Mouse (Mus musculus): ENCODE results near the gene Gfra4. TPM values are rescaled to one million over a fixed set of nuclear protein-coding genes. Genes with fewer than 3 reads are reported as not detected.
"Not testable (repeated sequence)": the region's sequence is repeated elsewhere in the genome, so short reads cannot be mapped to it uniquely, and the experiment has no call there.

Gfra4 gene
- polyA plus RNA-seq, 1 experiment, result 17.0 TPM

GRCm38 (mm10) chr2:131037226-131037990, 5.5 kb downstream of the Gfra4 start:
- no peak overlapping the region for H3K27ac ChIP-seq (ENCODE audit: insufficient read depth, low read depth, low read length)
- no peak overlapping the region for H3K4me3 ChIP-seq (ENCODE audit: low read depth, low read length)
- TF ChIP-seq CTCF (IDR thresholded peaks at IDR 0.05; ENCODE audit: extremely low read depth, insufficient read length, insufficient replicate concordance, low read depth, low read length), result no peak
- no peak for TF ChIP-seq POLR2A (IDR thresholded peaks at IDR 0.05; ENCODE audit: low read depth, low read length)
- peaks cover 17% of the 10 kb centered on the region for H3K27me3 ChIP-seq (ENCODE audit: control insufficient read depth, insufficient read depth, low read length)
- H3K4me1 ChIP-seq (ENCODE audit: control insufficient read depth, insufficient read depth, insufficient read length, low read length), result peaks cover 2% of the 10 kb centered on the region; the same call in 1 of the 2 replicates
- WGBS, result 10% methylated on average over 17 of the region's 17 CpGs
- H3K36me3 ChIP-seq (ENCODE audit: control insufficient read depth, insufficient read depth, low read length), result no peaks in the 10 kb centered on the region

- no peak for TF ChIP-seq CTCF (IDR thresholded peaks at IDR 0.05; ENCODE audit: extremely low read depth, insufficient read length, insufficient replicate concordance, low read depth, low read length)
- TF ChIP-seq POLR2A (IDR thresholded peaks at IDR 0.05; ENCODE audit: low read depth, low read length), result no peak
- Histone ChIP-seq H3K27ac (ENCODE audit: insufficient read depth, low read depth, low read length) (no peak overlapping the region), H3K36me3 (ENCODE audit: control insufficient read depth, insufficient read depth, low read length) (no peaks in the 10 kb centered on the region), H3K4me3 (ENCODE audit: low read depth, low read length) (no peak overlapping the region), H3K27me3 (ENCODE audit: control insufficient read depth, insufficient read depth, low read length) (peaks cover 13% of the 10 kb centered on the region), H3K4me1 (ENCODE audit: control insufficient read depth, insufficient read depth, insufficient read length, low read length) (peaks cover 2% of the 10 kb centered on the region; the same call in 1 of the 2 replicates)
Measured at GRCm38 (mm10) chr2:131036757-131037156, 6.1 kb downstream of the Gfra4 start.

- peaks cover 2% of the 10 kb centered on the region; the same call in 1 of the 2 replicates for H3K4me1 ChIP-seq (ENCODE audit: control insufficient read depth, insufficient read depth, insufficient read length, low read length)
- H3K27me3 ChIP-seq (ENCODE audit: control insufficient read depth, insufficient read depth, low read length), result peaks cover 9% of the 10 kb centered on the region
- H3K27ac ChIP-seq (ENCODE audit: insufficient read depth, low read depth, low read length), result no peak overlapping the region
- TF ChIP-seq POLR2A (IDR thresholded peaks at IDR 0.05; ENCODE audit: low read depth, low read length) (no peak), CTCF (IDR thresholded peaks at IDR 0.05; ENCODE audit: extremely low read depth, insufficient read length, insufficient replicate concordance, low read depth, low read length) (no peak)
- WGBS, result 98% methylated on average over 2 of the region's 2 CpGs
- H3K36me3 ChIP-seq (ENCODE audit: control insufficient read depth, insufficient read depth, low read length), result no peaks in the 10 kb centered on the region
- no peak overlapping the region for H3K4me3 ChIP-seq (ENCODE audit: low read depth, low read length)
Measured at GRCm38 (mm10) chr2:131036343-131036742, 6.5 kb downstream of the Gfra4 start.

DNA sequence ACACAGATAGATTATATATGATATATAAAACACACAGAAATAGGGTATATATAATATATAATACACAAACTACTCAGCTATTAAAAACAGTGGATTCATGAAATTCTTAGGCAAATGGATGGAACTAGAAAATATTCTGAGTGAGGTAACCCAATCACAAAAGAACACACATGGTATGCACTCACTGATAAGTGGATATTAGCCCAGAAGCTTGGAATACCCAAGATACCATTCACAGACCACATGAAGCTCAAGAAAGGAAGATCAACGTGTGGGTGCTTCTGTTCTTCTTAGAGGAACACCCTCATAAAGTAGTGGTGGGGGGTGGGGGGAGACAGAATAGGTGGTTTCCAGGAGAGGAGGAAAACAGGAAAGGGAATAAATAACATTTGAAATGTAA, 11.5 kb downstream of the Gfra4 start:
- not testable (repeated sequence) for H3K27ac ChIP-seq (ENCODE audit: insufficient read depth, low read depth, low read length); H3K27me3 ChIP-seq (ENCODE audit: control insufficient read depth, insufficient read depth, low read length); H3K4me1 ChIP-seq (ENCODE audit: control insufficient read depth, insufficient read depth, insufficient read length, low read length); H3K4me3 ChIP-seq (ENCODE audit: low read depth, low read length); H3K36me3 ChIP-seq (ENCODE audit: control insufficient read depth, insufficient read depth, low read length)
- WGBS, result 45% methylated on average over 1 of the region's 1 CpGs

DNA sequence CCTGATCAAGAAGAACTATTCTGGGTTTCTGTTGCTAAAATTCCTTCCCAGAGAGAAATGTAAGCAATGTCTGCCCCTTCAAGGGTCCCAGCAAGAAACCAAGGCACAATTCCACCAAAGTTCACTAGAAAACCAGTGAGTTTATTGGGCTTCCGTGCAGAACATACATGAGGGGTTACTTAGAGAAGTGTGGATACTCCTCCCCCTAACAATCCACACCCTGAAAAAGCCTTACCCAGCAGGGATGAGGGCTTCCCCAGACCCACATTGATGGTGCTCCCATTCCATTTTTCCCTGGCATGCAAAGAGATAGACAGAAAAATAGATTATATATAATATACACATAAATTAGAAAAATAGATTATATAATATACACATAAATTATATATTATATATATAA, 11.9 kb downstream of the Gfra4 start:
- Histone ChIP-seq H3K4me1 (ENCODE audit: control insufficient read depth, insufficient read depth, insufficient read length, low read length) (no peaks in the 10 kb centered on the region; the same call in 1 of the 2 replicates), H3K27me3 (ENCODE audit: control insufficient read depth, insufficient read depth, low read length) (no peaks in the 10 kb centered on the region), H3K4me3 (ENCODE audit: low read depth, low read length) (no peak overlapping the region), H3K27ac (ENCODE audit: insufficient read depth, low read depth, low read length) (no peak overlapping the region), H3K36me3 (ENCODE audit: control insufficient read depth, insufficient read depth, low read length) (peaks cover 7% of the 10 kb centered on the region)
- WGBS, result 96% methylated on average over 1 of the region's 1 CpGs
- TF ChIP-seq POLR2A (IDR thresholded peaks at IDR 0.05; ENCODE audit: low read depth, low read length) (no peak), CTCF (IDR thresholded peaks at IDR 0.05; ENCODE audit: extremely low read depth, insufficient read length, insufficient replicate concordance, low read depth, low read length) (no peak)

GRCm38 (mm10) chr2:131030561-131030960, 12.3 kb downstream of the Gfra4 start:
- no peaks in the 10 kb centered on the region; the same call in 1 of the 2 replicates for H3K4me1 ChIP-seq (ENCODE audit: control insufficient read depth, insufficient read depth, insufficient read length, low read length)
- 61% methylated on average over 2 of the region's 2 CpGs for WGBS
- no peak for TF ChIP-seq CTCF (IDR thresholded peaks at IDR 0.05; ENCODE audit: extremely low read depth, insufficient read length, insufficient replicate concordance, low read depth, low read length)
- TF ChIP-seq POLR2A (IDR thresholded peaks at IDR 0.05; ENCODE audit: low read depth, low read length), result no peak
- H3K27ac ChIP-seq (ENCODE audit: insufficient read depth, low read depth, low read length), result no peak overlapping the region
- no peaks in the 10 kb centered on the region for H3K27me3 ChIP-seq (ENCODE audit: control insufficient read depth, insufficient read depth, low read length)
- no peak overlapping the region for H3K4me3 ChIP-seq (ENCODE audit: low read depth, low read length)
- peaks cover 11% of the 10 kb centered on the region for H3K36me3 ChIP-seq (ENCODE audit: control insufficient read depth, insufficient read depth, low read length)

GRCm38 (mm10) chr2:131029065-131029935, 13.6 kb downstream of the Gfra4 start:
- 63% methylated on average over 9 of the region's 9 CpGs for WGBS
- no peaks in the 10 kb centered on the region; the same call in 1 of the 2 replicates for H3K4me1 ChIP-seq (ENCODE audit: control insufficient read depth, insufficient read depth, insufficient read length, low read length)
- H3K27ac ChIP-seq (ENCODE audit: insufficient read depth, low read depth, low read length), result no peak overlapping the region
- H3K4me3 ChIP-seq (ENCODE audit: low read depth, low read length), result no peak overlapping the region
- TF ChIP-seq CTCF (IDR thresholded peaks at IDR 0.05; ENCODE audit: extremely low read depth, insufficient read length, insufficient replicate concordance, low read depth, low read length), result no peak
- no peaks in the 10 kb centered on the region for H3K27me3 ChIP-seq (ENCODE audit: control insufficient read depth, insufficient read depth, low read length)
- H3K36me3 ChIP-seq (ENCODE audit: control insufficient read depth, insufficient read depth, low read length), result peaks cover 16% of the 10 kb centered on the region

Data from small intestine, adult 2 months (tissue).